Mouse (Mus musculus) heart, embryonic 13.5 days (tissue): Measurements from ENCODE around the gene Mog. TPM values are rescaled to one million over a fixed set of nuclear protein-coding genes. Genes with fewer than 3 reads are reported as not detected.
A peak's percentile ranks its signal among the peaks of the same experiment; 100 is the strongest.

Source experiments
- ATAC-seq: fragments of 200-750 bp; cut with Nextera tagmentation; 2 replicates; pipeline ENCODE4 v1.8.0; 2017; ENCODE audit warnings: moderate TSS enrichment; ENCODE audit not compliant: insufficient number of reproducible peaks, low FRiP score, low TSS enrichment; ENCODE audit errors: extremely low read depth
- H3K27ac ChIP-seq: fragments of 300-500 bp; sonication (generic); replicated peaks from 2 replicates; pipeline ENCODE4 v1.5.1; 2015; ENCODE audit warnings: moderate library complexity, mild to moderate bottlenecking, inconsistent platforms
- H3K27me3 ChIP-seq: fragments of 300-500 bp; sonication (generic); replicated peaks from 2 replicates; pipeline ENCODE4 v1.6.1; 2015; ENCODE audit warnings: mild to moderate bottlenecking, inconsistent platforms
- H3K36me3 ChIP-seq: fragments of 300-500 bp; sonication (generic); 2 replicates; pipeline ENCODE4 v1.6.1; 2015; ENCODE audit warnings: mild to moderate bottlenecking, inconsistent platforms
- H3K4me1 ChIP-seq: fragments of 300-500 bp; sonication (generic); 2 replicates; pipeline ENCODE4 v1.6.1; 2015; ENCODE audit warnings: inconsistent platforms
- H3K4me2 ChIP-seq: fragments of 300-500 bp; sonication (generic); 2 replicates; pipeline ENCODE4 v1.6.1; 2015; ENCODE audit warnings: inconsistent platforms, mild to moderate bottlenecking, moderate library complexity
- H3K4me3 ChIP-seq: fragments of 300-500 bp; sonication (generic); 2 replicates; pipeline ENCODE4 v1.5.1; 2015; ENCODE audit warnings: moderate library complexity, mild to moderate bottlenecking, inconsistent platforms
- H3K9ac ChIP-seq: fragments of 300-500 bp; sonication (generic); 2 replicates; pipeline ENCODE4 v1.6.1; 2015; ENCODE audit warnings: inconsistent platforms, mild to moderate bottlenecking, moderate library complexity
- H3K9me3 ChIP-seq: fragments of 300-500 bp; sonication (generic); 2 replicates; pipeline ENCODE4 v1.6.1; 2016; ENCODE audit warnings: inconsistent platforms
- WGBS: fragments of 180-500 bp; shearing (Covaris S2); methylation state at CpG from one replicate; pipeline ENCODE4 v1.1.7; 2015; ENCODE audit warnings: mixed read lengths; 5-methylcytosine and 5-hydroxymethylcytosine counted together
- polyA plus RNA-seq: library from polyadenylated mRNA; unstranded; fragments of >200 nt; fragmentation: Nextera tagmentation; extraction: Ambion mirVana; gene quantifications from 2 replicates; pipeline ENCODE4 v1.2.1, GENCODE M21; 2015

The Mog gene
- polyA plus RNA-seq, 1 experiment from 2014 or later: not detected

DNA sequence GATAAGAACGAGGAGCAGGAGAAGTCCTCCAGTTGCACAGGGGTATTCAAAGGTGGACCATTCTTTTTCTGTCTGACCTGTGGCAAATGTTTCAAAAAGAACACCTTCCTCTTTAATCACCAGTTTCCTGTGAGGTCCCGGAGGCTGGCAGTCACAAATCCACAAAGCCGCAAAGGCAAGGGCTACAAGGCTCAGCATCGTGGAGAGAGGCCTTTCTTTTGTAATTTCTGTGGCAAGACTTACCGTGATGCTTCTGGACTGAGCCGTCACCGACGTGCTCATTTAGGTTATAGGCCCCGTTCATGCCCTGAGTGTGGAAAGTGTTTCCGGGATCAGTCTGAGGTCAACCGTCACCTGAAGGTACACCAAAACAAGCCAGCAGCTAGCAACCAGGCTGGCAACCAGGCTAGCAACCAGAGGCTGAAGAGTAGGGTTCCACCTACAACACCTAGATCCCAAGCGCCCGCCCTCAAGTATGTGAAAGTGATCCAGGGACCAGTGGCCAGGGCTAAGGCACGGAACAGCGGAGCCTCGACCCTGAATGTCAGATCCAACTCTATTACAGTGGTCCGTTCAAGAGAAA is 13.6 kb downstream of the Mog start:
- Histone ChIP-seq H3K4me1 (no peaks in the 10 kb centered on the region), H3K4me3 (no peak overlapping the region), H3K36me3 (peaks cover 63% of the 10 kb centered on the region), H3K27ac (no peak overlapping the region), H3K4me2 (no peak overlapping the region), H3K9ac (no peak overlapping the region), H3K9me3 (no peaks in the 10 kb centered on the region), H3K27me3 (no peaks in the 10 kb centered on the region)
- no peak for ATAC-seq
- WGBS: 86% methylated on average over 17 of the region's 17 CpGs

DNA sequence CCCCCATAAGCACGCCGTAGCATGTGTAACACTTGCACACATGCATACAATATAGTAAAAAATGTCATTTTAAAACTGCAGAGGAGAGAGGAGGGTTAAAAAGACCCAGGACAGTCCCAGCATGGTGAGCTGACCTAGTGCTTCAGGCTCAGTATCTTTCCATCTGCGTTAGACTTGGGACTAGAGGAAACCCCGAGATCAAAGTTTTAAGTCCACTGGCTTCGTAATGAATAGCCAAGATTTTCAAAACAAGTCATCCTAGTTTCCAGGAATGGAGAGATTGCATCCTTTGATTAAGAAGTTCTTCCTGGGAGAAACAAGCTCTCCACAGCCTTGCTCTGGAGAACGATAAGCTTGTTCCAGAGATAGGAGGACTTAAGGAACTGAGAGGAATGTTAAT is 15.0 kb downstream of the Mog start:
- Histone ChIP-seq H3K36me3 (peaks cover 67% of the 10 kb centered on the region), H3K27me3 (no peaks in the 10 kb centered on the region), H3K9me3 (no peaks in the 10 kb centered on the region), H3K4me2 (no peak overlapping the region), H3K9ac (no peak overlapping the region), H3K4me3 (no peak overlapping the region), H3K4me1 (peaks cover 10% of the 10 kb centered on the region), H3K27ac (no peak overlapping the region)
- 85% methylated on average over 6 of the region's 6 CpGs for WGBS
- no peak for ATAC-seq

DNA sequence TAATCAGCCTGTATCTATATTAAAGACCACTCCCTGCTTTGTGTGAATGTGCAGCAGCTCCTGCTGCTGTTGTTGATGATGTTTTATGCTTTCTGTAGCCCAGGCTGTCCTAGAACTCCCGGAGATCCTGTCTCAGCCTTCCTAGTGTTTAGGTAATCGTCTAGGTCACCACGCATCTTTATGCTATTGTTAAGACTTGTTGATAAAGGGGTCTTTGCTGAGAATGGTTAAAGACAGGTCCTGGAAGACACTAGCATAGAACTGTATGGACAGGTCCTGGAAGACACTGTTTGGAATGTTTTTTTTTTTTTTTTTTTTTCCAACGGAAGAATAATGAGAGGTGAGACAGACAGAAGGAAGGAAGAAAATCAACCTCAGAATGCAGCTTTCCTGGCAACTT is 19.8 kb downstream of the Mog start:
- Histone ChIP-seq H3K27ac (peak overlapping the region; percentile 89), H3K4me1 (peaks cover 12% of the 10 kb centered on the region)
- peak; percentile 9; the same call in 1 of the 2 replicates for ATAC-seq

DNA sequence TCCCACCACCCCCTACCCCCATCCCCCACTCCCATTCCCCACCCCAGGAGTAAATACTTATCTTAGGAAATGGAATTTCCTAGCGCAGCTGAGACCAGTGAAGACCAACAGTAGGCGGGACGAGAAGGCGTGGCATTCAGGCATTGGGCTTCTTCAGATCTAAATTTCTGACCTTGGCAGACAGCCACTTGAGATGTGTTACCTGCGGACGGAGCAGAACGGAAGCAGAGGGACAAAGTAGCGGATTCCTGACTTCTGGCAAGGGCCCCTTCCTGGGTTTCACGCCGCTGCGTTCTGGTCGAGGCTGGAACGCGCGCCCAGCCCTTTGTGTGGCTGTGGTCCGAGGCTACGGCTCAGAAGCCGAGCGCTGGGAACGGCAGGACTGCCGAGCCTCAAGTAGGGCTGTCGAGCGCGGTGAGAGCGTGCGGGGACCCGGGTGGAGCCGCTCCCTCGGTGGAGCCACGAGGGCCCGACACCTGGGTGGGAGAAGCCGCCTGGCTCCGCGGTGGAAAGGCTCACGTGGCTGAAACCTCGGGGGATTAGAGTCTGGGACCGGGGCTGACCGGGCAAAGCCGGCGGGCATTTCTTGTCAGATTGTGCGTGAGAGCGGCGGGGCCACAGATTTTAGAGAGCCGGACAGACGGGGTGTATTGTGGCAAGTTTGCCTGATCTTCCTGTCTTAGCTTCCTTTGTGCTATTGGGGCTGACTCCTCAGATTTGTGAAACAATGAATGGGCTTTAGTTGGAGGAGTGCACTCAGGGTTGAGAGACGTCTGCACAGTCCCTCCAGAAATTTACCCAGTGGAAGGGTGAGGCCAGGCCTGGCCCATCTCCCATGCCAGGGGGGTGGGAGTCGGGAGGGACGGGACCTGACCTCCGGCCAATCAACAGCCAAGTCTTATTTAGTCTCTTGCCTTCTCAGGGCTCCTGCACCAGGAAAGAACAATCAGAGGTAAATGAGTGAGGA is 20.6 kb downstream of the Mog start:
- Histone ChIP-seq H3K27ac (peak overlapping the region; percentile 89), H3K4me1 (peaks cover 12% of the 10 kb centered on the region), H3K9ac (peak overlapping the region; percentile 89), H3K9me3 (no peaks in the 10 kb centered on the region), H3K4me3 (peak overlapping the region; percentile 70), H3K36me3 (peaks cover 30% of the 10 kb centered on the region), H3K4me2 (peak overlapping the region; percentile 80), H3K27me3 (no peaks in the 10 kb centered on the region)
- under 1% methylated on average over 49 of the region's 49 CpGs for WGBS
- ATAC-seq: peak; percentile 56

More for the DNA sequence above, 19.8 kb downstream of the Mog start:
- 39% methylated on average over 4 of the region's 4 CpGs for WGBS
- peak overlapping the region; percentile 70 for H3K4me3 ChIP-seq
- peak overlapping the region; percentile 80 for H3K4me2 ChIP-seq
- no peaks in the 10 kb centered on the region for H3K9me3 ChIP-seq
- no peaks in the 10 kb centered on the region for H3K27me3 ChIP-seq
- peaks cover 37% of the 10 kb centered on the region for H3K36me3 ChIP-seq
- peak overlapping the region; percentile 89 for H3K9ac ChIP-seq

DNA sequence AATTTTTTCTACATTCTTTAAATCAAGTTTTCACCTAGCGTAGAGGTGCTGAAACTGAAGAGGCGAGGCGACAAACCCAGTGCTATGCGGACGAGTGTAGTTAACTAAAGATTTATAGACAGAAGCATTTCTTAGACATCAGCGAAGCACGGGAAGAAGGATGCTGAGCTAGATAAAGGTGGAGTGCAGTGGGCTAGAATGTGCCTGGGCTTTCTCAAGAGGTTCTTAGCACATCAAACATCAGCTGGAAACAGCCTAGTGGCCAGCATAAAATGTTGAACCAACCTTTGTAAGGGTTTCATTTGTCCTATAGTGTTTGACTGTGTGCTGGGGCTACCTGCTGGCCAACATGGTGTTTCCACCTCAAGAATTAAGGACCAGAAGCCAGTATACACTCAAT is 22.3 kb downstream of the Mog start, which contains the start of gene Zfp57:
TSS of gene Zfp57 (plus strand) at position 301 of the 400 bp plus-strand sequence.
- H3K4me1 ChIP-seq: peaks cover 12% of the 10 kb centered on the region
- H3K4me3 ChIP-seq: peak within 1 kb of the TSS; percentile 70
- H3K27ac ChIP-seq: no peak within 1 kb of the TSS
- H3K36me3 ChIP-seq: peaks cover 13% of the 10 kb centered on the region
- no peak for ATAC-seq
- H3K4me2 ChIP-seq: peak within 1 kb of the TSS; percentile 80
- no peaks in the 10 kb centered on the region for H3K9me3 ChIP-seq
- H3K27me3 ChIP-seq: no peaks in the 10 kb centered on the region
- 84% methylated on average over 7 of the region's 7 CpGs for WGBS
- peak within 1 kb of the TSS; percentile 89; the same call in 1 of the 2 replicates for H3K9ac ChIP-seq

DNA sequence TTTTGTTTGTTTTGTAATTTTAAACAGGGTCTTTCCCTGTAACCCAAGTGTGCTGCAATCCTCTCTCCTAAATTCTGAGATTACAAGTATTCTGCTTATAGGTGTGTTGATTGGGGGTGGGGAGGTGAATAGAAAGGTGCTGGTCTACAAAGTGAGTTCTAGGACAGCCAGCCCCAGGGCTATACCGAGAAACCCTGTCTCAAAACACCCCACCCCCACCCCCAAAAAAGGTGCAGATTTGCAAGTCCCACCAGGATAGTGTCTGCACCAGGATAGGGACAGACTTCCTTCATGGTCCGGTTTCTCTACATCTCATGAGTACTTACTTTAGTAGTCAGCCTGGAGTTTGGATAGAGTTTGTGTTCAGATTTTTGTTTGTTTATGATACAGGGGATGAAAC is 24.7 kb downstream of the Mog start:
- H3K4me2 ChIP-seq: no peak overlapping the region
- H3K36me3 ChIP-seq: no peaks in the 10 kb centered on the region
- peaks cover 5% of the 10 kb centered on the region; the same call in 1 of the 2 replicates for H3K4me1 ChIP-seq
- H3K27ac ChIP-seq: no peak overlapping the region
- ATAC-seq: no peak
- H3K27me3 ChIP-seq: no peaks in the 10 kb centered on the region
- no peaks in the 10 kb centered on the region for H3K9me3 ChIP-seq
- WGBS: 52% methylated on average over 2 of the region's 2 CpGs
- H3K9ac ChIP-seq: no peak overlapping the region
- H3K4me3 ChIP-seq: no peak overlapping the region

DNA sequence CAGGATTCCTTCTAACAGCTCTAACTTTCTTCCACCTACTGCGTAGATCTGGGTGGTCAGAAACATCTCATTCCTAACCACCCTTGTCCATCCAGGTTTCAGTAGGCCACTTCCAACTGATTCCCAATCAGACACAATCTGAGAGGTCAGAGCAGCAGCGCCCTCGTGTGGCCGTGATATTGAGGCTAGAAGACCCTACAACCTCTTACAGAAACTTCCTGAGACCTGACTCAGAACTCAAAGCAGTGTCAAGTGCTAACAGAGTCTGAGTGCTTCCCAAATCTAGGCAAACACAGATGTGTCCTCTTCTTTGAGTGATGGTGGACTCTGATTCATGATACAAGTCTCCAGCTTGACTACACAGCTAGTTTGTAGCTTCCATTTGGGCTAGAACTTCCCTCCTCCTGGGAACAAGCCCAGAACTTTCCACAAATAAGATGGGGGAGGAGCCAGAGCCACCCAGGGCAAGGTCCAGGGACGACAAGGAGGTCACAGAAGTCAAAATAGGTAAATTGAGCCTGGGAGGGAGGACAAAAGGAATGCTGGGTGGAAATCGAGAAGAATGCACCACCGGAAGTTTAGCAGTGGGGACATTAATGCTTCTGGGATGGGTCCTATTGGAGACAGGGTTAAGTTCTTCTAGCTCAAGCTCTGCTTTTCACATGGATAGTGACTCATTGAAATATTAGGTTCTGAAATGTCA is 26.0 kb downstream of the Mog start:
- 23% methylated on average over 7 of the region's 7 CpGs for WGBS
- peak overlapping the region; percentile 4; the same call in 1 of the 2 replicates for H3K9ac ChIP-seq
- H3K4me1 ChIP-seq: no peaks in the 10 kb centered on the region
- H3K27ac ChIP-seq: no peak overlapping the region
- H3K4me3 ChIP-seq: no peak overlapping the region
- ATAC-seq: no peak
- no peaks in the 10 kb centered on the region for H3K9me3 ChIP-seq
- no peaks in the 10 kb centered on the region for H3K36me3 ChIP-seq
- H3K27me3 ChIP-seq: no peaks in the 10 kb centered on the region
- no peak overlapping the region for H3K4me2 ChIP-seq

DNA sequence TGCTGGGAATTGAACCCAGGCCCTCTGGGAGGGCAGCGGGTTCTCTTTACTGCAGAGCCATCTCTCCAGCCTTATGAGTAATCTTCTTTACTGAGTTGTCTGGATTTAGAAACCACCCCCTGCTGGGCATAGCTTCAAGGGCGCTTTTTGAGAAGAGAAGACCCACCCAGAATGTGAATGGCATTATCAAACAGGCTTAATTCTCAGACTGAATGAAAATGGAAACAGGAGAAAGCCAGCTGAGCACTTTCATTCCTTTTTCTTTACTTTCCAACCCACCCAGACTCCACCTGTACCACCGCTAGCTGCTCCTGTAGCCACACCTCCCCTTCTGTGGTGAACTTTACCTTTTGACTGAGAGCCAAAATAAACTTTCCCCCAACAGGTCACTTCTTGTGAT is 27.8 kb downstream of the Mog start:
- Histone ChIP-seq H3K9ac (no peak overlapping the region), H3K4me2 (no peak overlapping the region), H3K27ac (no peak overlapping the region), H3K9me3 (no peaks in the 10 kb centered on the region), H3K4me3 (no peak overlapping the region), H3K36me3 (no peaks in the 10 kb centered on the region), H3K4me1 (no peaks in the 10 kb centered on the region), H3K27me3 (peaks cover 5% of the 10 kb centered on the region; the same call in 1 of the 2 replicates)
- WGBS: 62% methylated on average over 3 of the region's 3 CpGs
- ATAC-seq: no peak

DNA sequence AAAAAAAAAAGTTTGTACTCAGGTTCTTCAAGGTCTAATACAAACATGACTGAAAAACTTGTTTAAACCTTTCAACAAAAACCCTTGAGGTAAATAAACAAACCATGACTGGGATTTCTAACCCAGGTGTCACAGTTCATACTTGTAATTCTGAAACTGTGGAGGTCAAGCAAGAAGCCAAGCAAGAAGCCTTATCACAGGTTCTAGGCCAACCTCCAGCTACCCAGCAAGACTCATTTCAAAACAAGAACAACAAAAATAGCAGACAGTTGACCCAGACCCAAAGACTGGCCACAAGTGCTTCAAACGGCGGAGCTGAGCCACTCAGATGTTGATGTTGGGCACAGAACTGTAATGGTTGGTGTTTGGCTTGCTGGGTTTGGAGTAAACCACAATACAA is 28.7 kb downstream of the Mog start:
- Histone ChIP-seq H3K9ac (no peak overlapping the region), H3K27me3 (peaks cover 11% of the 10 kb centered on the region), H3K4me3 (no peak overlapping the region), H3K4me2 (no peak overlapping the region), H3K36me3 (no peaks in the 10 kb centered on the region), H3K27ac (no peak overlapping the region), H3K4me1 (no peaks in the 10 kb centered on the region), H3K9me3 (no peaks in the 10 kb centered on the region)
- 77% methylated on average over 2 of the region's 2 CpGs for WGBS
- ATAC-seq: no peak

DNA sequence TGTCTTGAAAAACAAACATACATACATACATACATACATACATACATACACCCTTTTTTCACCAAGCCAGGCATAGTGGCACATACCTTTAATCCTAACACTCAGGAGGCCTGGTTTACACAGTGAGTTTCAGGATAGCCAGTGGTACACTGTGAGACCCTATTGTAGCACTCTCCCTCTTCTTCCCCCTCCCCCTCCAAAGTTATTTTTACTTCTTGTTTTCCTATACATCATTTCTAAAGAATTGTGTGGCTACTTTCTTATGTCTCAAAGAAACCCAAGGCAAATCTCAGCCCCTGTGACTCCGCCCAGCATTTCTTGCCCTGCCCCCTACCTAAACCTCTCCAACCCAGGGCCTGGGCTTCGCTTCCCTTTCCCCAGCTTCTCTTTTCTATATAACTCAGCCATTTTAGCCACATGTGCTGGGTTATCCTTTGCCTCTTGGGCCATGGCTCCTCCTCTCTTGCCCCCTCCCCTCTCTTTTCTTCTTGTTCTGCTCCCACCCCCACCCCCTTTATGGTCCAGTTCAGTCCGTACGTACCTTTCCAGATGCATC is 29.4 kb downstream of the Mog start:
- H3K4me1 ChIP-seq: peaks cover under 1% of the 10 kb centered on the region; the same call in 1 of the 2 replicates
- H3K36me3 ChIP-seq: no peaks in the 10 kb centered on the region
- no peak overlapping the region for H3K4me2 ChIP-seq
- no peak for ATAC-seq
- peaks cover 18% of the 10 kb centered on the region for H3K27me3 ChIP-seq
- H3K9me3 ChIP-seq: no peaks in the 10 kb centered on the region
- WGBS: 87% methylated on average over 4 of the region's 4 CpGs
- no peak overlapping the region for H3K4me3 ChIP-seq
- no peak overlapping the region for H3K27ac ChIP-seq
- no peak overlapping the region for H3K9ac ChIP-seq
